Mouse (Mus musculus): ENCODE results near the gene Lect2. TPM values are rescaled to one million over a fixed set of nuclear protein-coding genes. Genes with fewer than 3 reads are reported as not detected.

The Lect2 gene
- polyA plus RNA-seq, 1 experiment from 2014 or later: not detected

DNA sequence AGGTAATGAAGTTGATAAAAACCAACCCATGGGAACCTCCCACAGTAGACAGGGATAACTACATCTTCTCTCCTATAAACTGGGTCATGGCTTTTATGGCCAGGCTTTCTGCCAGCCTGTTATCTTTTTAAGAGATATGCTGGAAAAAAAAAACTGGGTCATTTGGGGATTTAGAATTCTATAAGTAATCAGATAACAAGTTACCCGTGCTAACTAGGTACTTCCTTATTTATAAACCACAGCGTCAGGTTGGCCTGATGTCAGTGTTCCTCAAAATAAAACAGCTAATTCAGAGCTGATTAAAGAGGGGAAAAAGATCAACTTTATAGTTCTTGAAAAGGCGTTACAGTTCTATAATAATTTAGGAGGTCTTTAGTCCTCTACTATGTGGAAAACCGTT lies 19.3 kb downstream of the Lect2 start:
- H3K27me3 ChIP-seq: no peaks in the 10 kb centered on the region
- H3K9ac ChIP-seq (replicated peaks): no peak overlapping the region
- no peaks in the 10 kb centered on the region for H3K4me1 ChIP-seq
- 87% methylated on average over 4 of the region's 4 CpGs for WGBS
- H3K4me2 ChIP-seq (replicated peaks): no peak overlapping the region
- H3K27ac ChIP-seq (replicated peaks): no peak overlapping the region
- ATAC-seq (ENCODE audit: low FRiP score, low read depth): no peak
- no peaks in the 10 kb centered on the region for H3K9me3 ChIP-seq
- H3K4me3 ChIP-seq: no peak overlapping the region
- H3K36me3 ChIP-seq: no peaks in the 10 kb centered on the region

DNA sequence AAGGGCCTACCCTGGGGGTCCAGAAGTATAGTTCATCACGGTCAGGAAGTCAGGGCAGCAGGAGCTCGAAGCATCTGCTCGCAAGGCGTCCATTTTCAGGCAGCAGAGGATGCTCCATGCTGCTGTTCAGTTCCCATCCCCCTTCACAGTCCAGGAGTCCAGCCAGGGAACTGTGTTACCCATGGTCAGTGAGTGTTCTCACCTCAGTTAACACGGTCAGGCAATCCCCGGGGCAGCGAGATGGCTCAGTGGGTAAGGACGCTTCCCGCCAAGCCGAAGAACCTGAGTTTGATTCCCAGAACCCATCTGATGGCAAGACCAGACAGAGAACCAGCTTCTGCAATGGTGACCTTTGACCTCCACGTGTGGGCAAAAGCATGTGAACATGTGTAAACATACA lies 20.0 kb downstream of the Lect2 start:
- Histone ChIP-seq H3K27me3 (no peaks in the 10 kb centered on the region; the same call in 1 of the 2 replicates), H3K4me1 (no peaks in the 10 kb centered on the region), H3K4me3 (no peak overlapping the region), H3K4me2 (replicated peaks) (no peak overlapping the region), H3K36me3 (no peaks in the 10 kb centered on the region), H3K9me3 (no peaks in the 10 kb centered on the region), H3K27ac (replicated peaks) (no peak overlapping the region), H3K9ac (replicated peaks) (no peak overlapping the region)
- 88% methylated on average over 11 of the region's 11 CpGs for WGBS
- no peak for ATAC-seq (ENCODE audit: low FRiP score, low read depth)

DNA sequence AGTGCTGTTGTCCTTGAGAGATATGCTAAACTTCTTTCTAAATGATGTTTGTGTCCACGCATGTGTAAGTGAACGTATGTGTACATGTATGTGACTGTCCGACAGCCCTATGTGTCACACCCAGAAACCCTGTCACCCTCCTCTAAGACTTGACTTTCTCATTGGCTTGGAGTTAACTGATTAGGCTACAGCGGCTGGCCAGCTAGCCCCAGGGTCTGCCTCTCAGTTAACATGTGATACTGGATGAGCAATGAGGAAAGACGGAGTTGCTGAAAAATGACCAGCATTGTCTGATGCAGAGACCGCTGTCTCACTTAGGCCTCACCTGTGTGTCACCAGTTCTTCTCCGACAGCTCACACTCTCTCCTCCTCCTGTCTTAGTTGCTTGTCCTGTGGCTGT lies 20.5 kb downstream of the Lect2 start:
- WGBS: 94% methylated on average over 7 of the region's 7 CpGs
- ATAC-seq (ENCODE audit: low FRiP score, low read depth): no peak

DNA sequence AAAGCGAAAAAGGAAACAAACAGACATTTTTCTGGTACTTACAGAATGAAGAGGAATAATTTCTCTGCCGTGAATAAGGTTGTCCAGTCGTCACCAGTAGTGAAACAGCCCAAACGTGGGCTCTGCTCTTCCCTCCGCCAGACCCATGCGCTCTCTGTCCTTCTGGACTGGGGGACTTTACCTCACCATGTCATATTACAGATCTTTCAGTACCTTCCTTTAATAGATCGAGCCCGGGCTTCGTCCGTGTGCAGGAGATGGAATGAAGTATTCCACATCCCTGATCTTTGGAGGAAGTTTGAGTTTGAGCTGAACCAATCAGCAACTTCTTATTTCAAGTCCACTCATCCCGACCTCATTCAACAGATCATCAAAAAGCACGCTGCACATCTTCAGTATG lies 21.4 kb downstream of the Lect2 start:
- H3K4me1 ChIP-seq: no peaks in the 10 kb centered on the region
- H3K27me3 ChIP-seq: no peaks in the 10 kb centered on the region; the same call in 1 of the 2 replicates
- ATAC-seq (ENCODE audit: low FRiP score, low read depth): no peak
- H3K9ac ChIP-seq (replicated peaks): no peak overlapping the region
- no peaks in the 10 kb centered on the region for H3K9me3 ChIP-seq
- 88% methylated on average over 12 of the region's 12 CpGs for WGBS
- no peak overlapping the region for H3K4me3 ChIP-seq
- H3K36me3 ChIP-seq: no peaks in the 10 kb centered on the region
- no peak overlapping the region for H3K4me2 ChIP-seq (replicated peaks)
- no peak overlapping the region for H3K27ac ChIP-seq (replicated peaks)

More for the DNA sequence above, 20.5 kb downstream of the Lect2 start:
- Histone ChIP-seq H3K27ac (replicated peaks) (no peak overlapping the region), H3K4me3 (no peak overlapping the region), H3K36me3 (no peaks in the 10 kb centered on the region), H3K9me3 (no peaks in the 10 kb centered on the region), H3K4me1 (no peaks in the 10 kb centered on the region), H3K9ac (replicated peaks) (no peak overlapping the region), H3K27me3 (no peaks in the 10 kb centered on the region; the same call in 1 of the 2 replicates), H3K4me2 (replicated peaks) (no peak overlapping the region)

DNA sequence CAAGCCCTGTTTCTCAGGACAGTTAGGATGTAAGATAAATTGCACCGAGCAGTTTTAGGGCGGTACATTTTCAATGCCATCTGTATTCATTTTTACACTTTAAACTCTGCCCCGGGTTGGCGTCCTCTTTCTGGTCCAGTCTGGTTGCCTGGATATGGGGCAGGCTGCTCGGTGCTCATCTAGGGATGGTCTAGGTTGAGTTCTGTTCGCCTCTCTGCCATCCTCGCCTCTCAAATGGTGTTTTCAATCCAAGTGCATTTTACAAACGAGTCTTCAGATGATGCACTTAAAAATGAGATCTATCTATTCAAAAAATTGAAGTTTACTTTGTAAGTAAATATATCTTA lies 25.5 kb downstream of the Lect2 start:
- Histone ChIP-seq H3K4me2 (replicated peaks) (peak overlapping the region; percentile 83), H3K9ac (replicated peaks) (peak overlapping the region; percentile 67), H3K9me3 (no peaks in the 10 kb centered on the region), H3K27ac (replicated peaks) (no peak overlapping the region), H3K27me3 (no peaks in the 10 kb centered on the region; the same call in 1 of the 2 replicates), H3K4me3 (peak overlapping the region; percentile 66), H3K36me3 (no peaks in the 10 kb centered on the region), H3K4me1 (no peaks in the 10 kb centered on the region)
- 5% methylated on average over 8 of the region's 8 CpGs for WGBS
- ATAC-seq (ENCODE audit: low FRiP score, low read depth): 0 out of 2 replicates have a peak, but pooled peaks have one; percentile 8

DNA sequence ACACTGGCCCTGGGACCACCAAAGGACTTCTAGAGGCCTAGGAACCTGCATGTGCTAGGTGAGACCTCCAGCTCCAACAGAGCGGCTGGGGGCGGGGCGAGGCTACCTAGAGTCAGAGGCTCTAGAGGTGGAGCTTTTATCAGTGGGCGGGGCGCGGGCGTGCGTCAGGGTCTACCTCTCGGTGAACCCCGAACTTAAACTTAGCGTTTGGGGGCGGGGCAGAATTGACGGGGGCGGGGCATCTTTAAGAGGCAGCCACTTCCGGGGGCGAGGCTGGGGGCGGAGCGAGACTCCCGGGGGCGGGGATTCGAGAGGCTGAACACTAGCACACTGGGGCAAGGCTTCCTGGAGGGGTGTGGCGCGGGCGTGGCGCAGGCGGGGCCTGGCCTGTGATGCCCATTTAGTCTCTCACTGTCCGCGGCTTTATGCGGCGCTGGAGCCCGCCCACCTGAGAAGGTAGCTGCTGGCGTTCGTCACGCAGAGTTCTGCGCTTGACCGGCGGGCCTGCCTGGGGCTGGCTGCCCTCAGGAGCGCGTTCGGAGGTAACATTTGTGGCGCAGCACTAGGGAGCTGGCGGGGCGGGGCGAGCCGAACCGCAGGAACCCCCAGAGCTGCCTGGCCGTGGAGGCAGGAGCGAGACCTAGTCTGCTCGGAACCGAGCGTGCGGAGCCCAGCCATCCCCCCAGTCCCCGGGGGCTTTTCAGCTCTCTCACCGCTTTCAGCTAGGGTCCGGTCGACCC lies 26.1 kb downstream of the Lect2 start, which contains the start of gene Fbxl21:
Gene Fbxl21, plus strand, starts transcription at position 392 of the 740 bp plus-strand sequence.
- ATAC-seq (ENCODE audit: low FRiP score, low read depth): peak; percentile 99
- Histone ChIP-seq H3K36me3 (no peaks in the 10 kb centered on the region), H3K9ac (replicated peaks) (peak within 1 kb of the TSS; percentile 67), H3K27me3 (no peaks in the 10 kb centered on the region; the same call in 1 of the 2 replicates), H3K9me3 (no peaks in the 10 kb centered on the region), H3K4me2 (replicated peaks) (peak within 1 kb of the TSS; percentile 83), H3K4me3 (peak within 1 kb of the TSS; percentile 66), H3K27ac (replicated peaks) (no peak within 1 kb of the TSS), H3K4me1 (no peaks in the 10 kb centered on the region)
- WGBS: 2% methylated on average over 56 of the region's 56 CpGs

DNA sequence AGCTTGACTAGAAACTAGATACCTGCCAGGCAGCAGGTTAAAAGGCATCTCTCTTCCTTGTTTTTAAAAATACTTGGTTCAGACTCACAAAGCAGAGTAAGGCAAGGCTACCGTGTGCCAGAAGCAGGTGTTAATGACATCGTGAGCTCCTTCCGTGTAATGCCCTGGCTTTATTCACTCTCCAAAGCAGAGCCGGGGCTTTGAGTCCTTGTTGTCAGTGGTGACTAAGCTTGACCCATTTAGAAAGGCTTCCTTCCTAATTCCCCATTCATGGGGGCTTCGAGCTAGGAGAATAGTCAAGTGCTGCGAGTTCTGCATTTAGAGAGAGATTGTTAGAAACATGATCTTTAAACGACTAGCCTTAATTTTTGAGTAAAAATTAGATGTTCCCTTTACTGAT lies 31.5 kb downstream of the Lect2 start:
- Histone ChIP-seq H3K9me3 (no peaks in the 10 kb centered on the region), H3K27me3 (no peaks in the 10 kb centered on the region; the same call in 1 of the 2 replicates), H3K9ac (replicated peaks) (no peak overlapping the region), H3K4me3 (no peak overlapping the region), H3K36me3 (no peaks in the 10 kb centered on the region), H3K4me2 (replicated peaks) (no peak overlapping the region), H3K27ac (replicated peaks) (no peak overlapping the region), H3K4me1 (peaks cover 4% of the 10 kb centered on the region)
- no peak for ATAC-seq (ENCODE audit: low FRiP score, low read depth)
- 12% methylated on average over 7 of the region's 7 CpGs for WGBS

DNA sequence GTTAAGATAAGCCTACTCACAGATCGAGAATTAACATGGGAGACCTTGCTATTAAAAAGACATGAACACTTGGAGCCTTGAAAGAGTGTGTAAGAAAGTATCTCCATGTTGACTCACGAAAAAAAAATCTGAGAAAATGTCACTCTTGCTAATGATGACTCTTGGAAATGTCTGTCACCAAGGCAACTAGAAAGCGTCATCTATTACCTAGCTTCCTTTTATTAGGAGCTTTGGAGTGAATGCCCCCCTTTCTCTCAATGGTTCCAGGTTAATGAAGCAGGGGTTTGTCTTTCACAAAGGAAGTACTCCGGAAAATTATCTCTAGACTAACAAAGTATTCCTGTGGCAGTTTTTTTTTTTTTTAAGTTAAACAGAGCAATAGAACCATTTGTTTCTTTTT lies 32.0 kb downstream of the Lect2 start:
- no peak overlapping the region for H3K9ac ChIP-seq (replicated peaks)
- no peak for ATAC-seq (ENCODE audit: low FRiP score, low read depth)
- H3K4me2 ChIP-seq (replicated peaks): no peak overlapping the region
- no peaks in the 10 kb centered on the region; the same call in 1 of the 2 replicates for H3K27me3 ChIP-seq
- H3K9me3 ChIP-seq: no peaks in the 10 kb centered on the region
- H3K36me3 ChIP-seq: no peaks in the 10 kb centered on the region
- no peak overlapping the region for H3K4me3 ChIP-seq
- peaks cover 4% of the 10 kb centered on the region for H3K4me1 ChIP-seq
- H3K27ac ChIP-seq (replicated peaks): no peak overlapping the region
- 54% methylated on average over 4 of the region's 4 CpGs for WGBS

DNA sequence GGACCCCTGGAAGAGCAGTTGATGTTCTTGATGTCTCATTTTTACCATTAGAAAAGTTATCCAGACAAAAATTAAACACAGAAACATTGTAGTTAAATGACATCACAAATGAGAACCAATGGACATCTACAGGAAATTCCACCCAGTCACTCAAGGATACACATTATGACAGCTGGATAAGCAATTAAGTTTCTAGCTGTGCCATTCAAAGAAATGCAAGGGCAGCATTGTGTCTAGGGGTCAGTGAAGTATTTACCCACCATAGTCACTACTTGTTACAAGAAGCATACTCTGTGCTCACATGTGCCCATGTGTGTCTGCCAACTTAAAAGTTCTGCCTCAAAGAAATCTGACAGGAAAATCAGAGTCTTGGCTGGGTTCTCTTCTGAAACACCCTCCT lies 34.7 kb downstream of the Lect2 start:
- Histone ChIP-seq H3K27me3 (no peaks in the 10 kb centered on the region; the same call in 1 of the 2 replicates), H3K4me3 (no peak overlapping the region), H3K9me3 (no peaks in the 10 kb centered on the region), H3K9ac (replicated peaks) (no peak overlapping the region), H3K27ac (replicated peaks) (no peak overlapping the region), H3K4me2 (replicated peaks) (no peak overlapping the region), H3K36me3 (no peaks in the 10 kb centered on the region), H3K4me1 (peaks cover 4% of the 10 kb centered on the region)
- no peak for ATAC-seq (ENCODE audit: low FRiP score, low read depth)

DNA sequence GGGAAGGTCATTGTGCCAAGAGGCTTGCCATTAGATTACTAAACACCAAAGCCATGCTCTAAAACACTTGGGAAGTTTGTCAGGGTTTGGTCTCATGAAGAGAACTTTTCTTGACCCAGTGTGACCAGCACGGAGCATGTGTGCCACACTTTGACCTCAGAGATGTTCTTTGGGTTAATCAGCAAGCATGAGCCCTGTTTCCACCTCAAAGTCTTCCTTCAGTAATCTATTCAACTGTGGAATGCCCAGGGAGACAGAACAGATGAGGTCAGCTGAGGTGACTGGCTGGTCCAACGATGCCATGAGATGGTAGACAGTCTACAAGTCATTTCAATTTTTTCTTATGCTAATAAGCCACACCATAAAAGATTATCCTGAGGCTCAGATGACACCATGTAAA lies 38.5 kb downstream of the Lect2 start:
- no peak overlapping the region for H3K4me2 ChIP-seq (replicated peaks)
- H3K4me1 ChIP-seq: no peaks in the 10 kb centered on the region
- H3K4me3 ChIP-seq: no peak overlapping the region
- H3K9me3 ChIP-seq: 0 out of 2 replicates have a peak, but pooled peaks cover 4% of the 10 kb centered on the region
- H3K27ac ChIP-seq (replicated peaks): no peak overlapping the region
- 72% methylated on average over 2 of the region's 2 CpGs for WGBS
- no peaks in the 10 kb centered on the region for H3K36me3 ChIP-seq
- ATAC-seq (ENCODE audit: low FRiP score, low read depth): no peak
- H3K27me3 ChIP-seq: no peaks in the 10 kb centered on the region; the same call in 1 of the 2 replicates
- no peak overlapping the region for H3K9ac ChIP-seq (replicated peaks)

DNA sequence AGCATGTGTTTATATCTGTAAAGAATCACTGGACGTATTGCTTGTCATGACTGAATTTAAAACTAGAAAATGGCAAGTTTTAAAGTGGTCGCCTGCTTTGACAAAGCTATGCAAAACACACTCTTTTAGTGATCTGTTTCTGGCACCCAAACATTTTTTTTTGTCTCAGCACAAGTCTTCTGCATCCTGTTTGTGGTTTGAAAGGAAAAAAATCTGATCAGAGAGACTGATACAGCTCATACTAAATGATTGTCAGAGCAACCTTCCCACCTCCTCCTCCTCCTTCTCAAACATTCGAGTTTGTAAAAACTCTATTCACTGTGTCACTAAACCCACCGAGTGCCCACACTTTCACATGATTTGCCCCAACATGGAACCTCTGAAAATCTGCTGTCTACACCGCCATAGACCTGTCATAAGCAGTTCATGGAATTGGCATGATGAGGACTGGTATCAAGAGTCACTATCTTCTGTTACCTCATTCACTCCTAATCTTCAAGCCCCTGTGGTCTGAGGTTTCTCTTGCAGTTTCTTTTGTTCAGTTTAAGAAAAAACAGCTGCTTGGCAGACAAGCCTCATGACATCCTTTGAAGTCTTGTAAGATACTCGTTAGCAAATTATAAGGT lies 41.3 kb downstream of the Lect2 start:
- no peak overlapping the region for H3K4me2 ChIP-seq (replicated peaks)
- ATAC-seq (ENCODE audit: low FRiP score, low read depth): no peak
- H3K27ac ChIP-seq (replicated peaks): no peak overlapping the region
- no peaks in the 10 kb centered on the region for H3K36me3 ChIP-seq
- no peaks in the 10 kb centered on the region for H3K27me3 ChIP-seq
- 0 out of 2 replicates have a peak, but pooled peaks cover 4% of the 10 kb centered on the region for H3K9me3 ChIP-seq
- WGBS: 84% methylated on average over 6 of the region's 6 CpGs
- H3K4me1 ChIP-seq: no peaks in the 10 kb centered on the region
- no peak overlapping the region for H3K4me3 ChIP-seq
- no peak overlapping the region for H3K9ac ChIP-seq (replicated peaks)

DNA sequence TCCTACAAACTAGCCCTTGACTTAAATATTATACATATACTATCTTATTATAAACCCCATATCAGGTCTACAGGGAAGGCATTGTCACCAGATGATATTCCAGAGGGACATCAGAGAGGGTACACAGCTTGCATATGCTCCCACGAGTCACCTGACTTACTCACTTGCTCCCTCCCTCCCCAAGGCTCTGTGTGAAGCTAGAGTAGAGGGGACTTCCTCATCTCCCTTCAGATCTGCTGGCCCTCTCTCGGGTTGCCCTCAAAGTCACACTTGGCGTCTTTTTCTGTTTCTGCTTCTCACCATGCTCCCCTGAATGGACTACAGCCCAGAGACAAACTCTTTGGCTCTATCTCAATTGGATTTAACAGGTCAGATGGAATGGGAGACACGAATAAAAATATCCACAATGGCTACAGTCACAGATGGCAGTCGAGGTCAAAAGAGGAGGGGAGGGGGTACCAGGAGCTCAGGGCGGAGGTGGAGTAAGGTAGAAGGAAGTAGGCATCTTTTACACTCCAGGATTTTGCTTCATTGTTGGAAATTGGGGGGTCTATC lies 46.4 kb downstream of the Lect2 start:
- no peak overlapping the region for H3K27ac ChIP-seq (replicated peaks)
- H3K4me2 ChIP-seq (replicated peaks): no peak overlapping the region
- H3K4me3 ChIP-seq: no peak overlapping the region
- H3K27me3 ChIP-seq: no peaks in the 10 kb centered on the region
- no peak overlapping the region for H3K9ac ChIP-seq (replicated peaks)
- ATAC-seq (ENCODE audit: low FRiP score, low read depth): no peak
- no peaks in the 10 kb centered on the region for H3K36me3 ChIP-seq
- H3K9me3 ChIP-seq: no peaks in the 10 kb centered on the region
- 71% methylated on average over 6 of the region's 6 CpGs for WGBS
- H3K4me1 ChIP-seq: no peaks in the 10 kb centered on the region
